Mouse (Mus musculus) mature B cell (primary cell): ENCODE measurements around the gene Grap.
"Not testable (repeated sequence)": the region's sequence is repeated elsewhere in the genome, so short reads cannot be mapped to it uniquely, and the experiment has no call there.

ENCODE experiments used
- in situ Hi-C: fragments of 300-500 bp; cut with MboI; formaldehyde crosslinking; loops from 2 replicates; pipeline ENCODE4 v1.14.3; 2019

The Grap gene

DNA sequence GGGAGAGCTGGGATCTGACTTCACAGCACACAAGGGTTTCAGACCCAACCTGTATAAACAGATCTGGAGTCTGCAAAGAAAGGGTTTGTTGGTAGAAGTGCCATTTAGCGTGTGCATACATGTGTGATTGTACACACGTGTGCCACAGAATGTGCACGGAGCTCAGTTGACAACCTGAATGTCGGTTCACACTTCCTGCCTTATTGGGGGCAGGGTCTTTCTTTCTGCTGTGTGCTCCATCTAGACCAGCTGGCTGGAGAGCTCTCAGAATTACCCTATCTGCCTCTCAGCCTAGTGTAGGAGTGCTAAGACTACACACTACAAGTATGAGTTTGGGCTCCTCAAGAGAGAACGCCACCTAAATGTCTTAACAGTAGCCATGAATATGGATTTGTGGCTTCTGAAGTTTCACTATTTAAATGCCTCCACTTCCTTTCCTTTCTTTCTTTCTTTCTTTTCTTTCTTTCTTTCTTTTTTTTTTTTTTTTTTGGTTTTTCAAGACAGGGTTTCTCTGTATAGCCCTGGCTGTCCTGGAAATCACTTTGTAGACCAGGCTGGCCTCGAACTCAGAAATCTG lies 13.4 kb upstream of the Grap start:
- in situ Hi-C loops: no loop called here

DNA sequence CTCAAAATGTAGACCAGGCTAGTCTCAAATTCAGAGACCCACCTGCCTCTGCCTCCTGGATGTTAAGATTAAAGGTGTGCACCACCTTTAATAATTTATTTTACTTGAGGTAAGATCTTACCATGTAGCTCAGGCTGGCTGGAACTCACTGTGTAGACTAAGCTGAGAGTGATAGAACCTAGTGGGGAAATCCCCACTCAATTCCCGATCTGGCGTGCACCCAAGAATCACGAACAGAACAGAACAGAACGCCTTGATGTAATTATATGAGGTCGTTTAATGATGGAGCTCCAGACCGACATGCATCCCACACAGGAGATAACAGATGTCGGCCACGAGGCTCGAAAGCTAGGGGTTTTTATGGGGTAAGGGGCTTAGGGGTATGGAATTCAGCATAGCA lies 12.5 kb upstream of the Grap start:
- in situ Hi-C loops: not testable (repeated sequence)

DNA sequence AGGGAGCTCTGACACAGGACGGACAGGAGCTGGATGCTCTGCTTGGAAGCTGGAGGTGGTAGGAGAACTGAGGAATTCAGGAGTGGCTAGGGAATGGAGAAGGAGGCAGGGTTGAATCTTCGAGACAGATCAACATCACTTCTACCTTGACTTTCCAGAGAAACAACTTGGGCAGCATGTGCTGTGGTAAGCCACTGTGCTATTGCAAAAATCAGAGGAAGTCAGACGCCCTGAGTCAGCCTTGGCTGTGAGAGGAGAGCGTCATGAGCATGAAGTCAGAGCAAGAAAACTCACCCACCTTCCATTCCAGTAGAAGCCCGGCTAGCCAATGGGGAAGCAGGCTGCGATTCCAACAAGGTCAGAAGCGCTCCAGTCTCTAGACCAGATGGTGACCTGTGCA lies 11.0 kb upstream of the Grap start:
- in situ Hi-C loops: no loop called here

DNA sequence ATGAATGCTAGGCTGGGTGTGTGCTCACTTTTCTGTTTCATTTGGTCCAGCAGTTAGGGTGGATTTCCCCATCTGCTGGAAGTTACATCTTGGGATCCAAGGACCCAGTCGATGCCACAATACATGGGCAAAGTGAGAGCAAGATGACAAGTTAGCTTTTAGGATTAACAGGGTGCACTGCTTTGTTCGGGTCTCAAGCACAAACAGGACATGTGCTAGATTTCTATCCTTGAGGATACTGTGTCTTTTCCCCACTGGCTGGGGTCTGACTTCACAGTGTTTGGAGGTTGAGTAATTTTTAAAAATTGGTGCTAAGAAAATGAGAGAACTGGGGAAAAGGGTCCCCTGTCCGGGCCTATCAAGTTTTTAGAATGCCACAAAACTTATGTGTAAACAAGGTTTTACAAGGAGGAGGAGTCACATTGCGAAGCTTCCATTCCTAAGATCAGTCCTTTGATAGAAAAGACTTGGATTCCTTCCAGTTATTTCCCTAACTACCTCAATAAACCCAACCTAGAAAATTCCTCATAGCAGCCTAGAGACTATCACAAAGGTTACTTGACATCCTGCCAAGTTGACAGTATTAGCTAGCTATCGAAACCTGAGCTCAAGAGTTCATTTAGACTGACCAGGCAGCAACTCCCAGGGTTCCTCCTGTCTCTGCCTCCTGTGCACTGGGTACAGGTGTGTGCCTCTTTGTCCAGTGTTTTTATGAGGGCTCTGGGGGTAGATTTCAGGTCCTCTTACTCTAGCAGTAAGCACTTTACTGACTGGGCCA lies 9.7 kb upstream of the Grap start:
- in situ Hi-C loops: no loop called here

DNA sequence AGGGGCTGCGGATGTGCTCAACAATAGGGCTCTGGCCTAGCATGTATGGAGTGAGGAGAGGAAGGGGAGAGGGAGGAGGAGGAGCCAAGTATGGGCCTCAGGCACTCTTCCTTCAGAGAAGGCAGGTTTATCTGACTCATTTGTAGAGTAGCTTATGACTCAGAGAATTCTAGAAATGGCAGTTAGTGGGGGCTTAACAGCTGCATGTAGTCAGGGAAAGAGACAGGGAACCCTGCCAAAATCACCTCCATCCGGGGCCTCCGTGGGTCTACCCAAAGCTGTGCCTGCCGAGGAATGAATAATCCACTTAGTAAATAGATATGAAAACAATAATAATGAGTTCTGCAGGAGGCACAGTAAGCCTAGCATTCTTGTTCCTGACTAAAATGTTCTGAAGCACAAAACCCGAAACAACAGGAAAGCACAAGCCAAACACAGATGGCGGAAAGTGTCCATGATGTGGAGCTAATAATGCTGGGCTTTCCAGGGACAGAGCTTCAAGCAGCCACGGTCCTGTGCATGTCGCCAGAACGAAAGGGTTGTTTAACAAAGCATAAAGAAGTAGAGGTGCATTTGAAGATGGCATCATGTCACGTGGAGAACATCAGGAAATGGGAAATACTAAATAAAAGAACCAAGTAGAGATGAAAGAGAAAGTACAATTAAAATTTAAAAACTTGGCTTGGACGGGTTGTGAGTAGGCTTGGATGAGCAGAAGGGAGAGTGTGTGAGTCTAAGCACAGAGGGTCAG lies 8.3 kb upstream of the Grap start:
- in situ Hi-C loops: no loop called here

DNA sequence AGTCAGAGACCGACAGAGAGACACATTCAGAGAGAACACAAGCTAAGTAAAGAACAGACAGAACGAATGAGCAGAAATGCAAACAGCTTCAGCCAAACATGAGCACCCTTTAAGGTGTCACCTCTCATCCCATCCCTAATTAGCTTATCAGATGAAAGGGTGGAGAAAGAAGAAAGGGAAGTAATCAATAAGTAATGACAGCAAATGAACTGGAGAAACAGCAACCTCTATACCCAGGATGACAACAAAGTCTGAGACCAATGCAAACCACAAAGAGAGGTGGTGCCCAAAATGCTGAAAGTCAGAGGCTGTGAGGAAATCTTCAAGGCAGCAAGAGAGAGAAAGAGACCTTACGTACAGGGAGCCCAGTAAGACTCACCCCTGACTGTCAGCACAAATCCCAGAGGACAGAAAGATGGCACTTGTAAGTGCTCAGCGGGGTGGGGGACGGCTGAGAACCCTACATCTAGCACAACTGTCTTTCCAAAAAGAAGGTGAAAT lies 7.7 kb upstream of the Grap start:
- in situ Hi-C loops: no loop called here

DNA sequence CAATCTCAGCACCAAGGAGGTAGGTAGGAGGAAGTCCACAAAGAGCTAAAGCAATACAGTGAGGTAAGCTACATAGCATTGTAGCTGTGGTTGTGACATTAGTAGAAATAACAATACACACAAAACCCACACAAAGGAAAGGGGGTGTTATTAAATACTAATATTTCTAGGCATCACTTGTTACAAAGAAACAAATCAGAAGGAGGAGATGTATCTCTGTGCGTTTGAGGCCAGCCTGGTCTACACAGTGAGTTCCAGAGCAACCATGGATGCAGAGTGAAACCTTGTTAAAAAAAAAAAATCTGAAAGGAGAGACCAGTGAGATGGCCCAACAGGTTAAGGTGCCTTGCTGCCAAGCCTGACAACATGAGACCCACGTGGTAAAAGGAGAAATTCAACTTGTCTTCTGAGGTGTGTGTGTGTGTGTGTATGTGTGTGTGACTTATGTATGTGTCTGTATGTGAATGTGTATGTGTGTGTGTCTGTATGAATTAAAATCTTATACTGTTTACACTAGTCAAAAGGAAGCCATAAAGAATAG lies 6.5 kb upstream of the Grap start:
- in situ Hi-C loops: no loop called here

DNA sequence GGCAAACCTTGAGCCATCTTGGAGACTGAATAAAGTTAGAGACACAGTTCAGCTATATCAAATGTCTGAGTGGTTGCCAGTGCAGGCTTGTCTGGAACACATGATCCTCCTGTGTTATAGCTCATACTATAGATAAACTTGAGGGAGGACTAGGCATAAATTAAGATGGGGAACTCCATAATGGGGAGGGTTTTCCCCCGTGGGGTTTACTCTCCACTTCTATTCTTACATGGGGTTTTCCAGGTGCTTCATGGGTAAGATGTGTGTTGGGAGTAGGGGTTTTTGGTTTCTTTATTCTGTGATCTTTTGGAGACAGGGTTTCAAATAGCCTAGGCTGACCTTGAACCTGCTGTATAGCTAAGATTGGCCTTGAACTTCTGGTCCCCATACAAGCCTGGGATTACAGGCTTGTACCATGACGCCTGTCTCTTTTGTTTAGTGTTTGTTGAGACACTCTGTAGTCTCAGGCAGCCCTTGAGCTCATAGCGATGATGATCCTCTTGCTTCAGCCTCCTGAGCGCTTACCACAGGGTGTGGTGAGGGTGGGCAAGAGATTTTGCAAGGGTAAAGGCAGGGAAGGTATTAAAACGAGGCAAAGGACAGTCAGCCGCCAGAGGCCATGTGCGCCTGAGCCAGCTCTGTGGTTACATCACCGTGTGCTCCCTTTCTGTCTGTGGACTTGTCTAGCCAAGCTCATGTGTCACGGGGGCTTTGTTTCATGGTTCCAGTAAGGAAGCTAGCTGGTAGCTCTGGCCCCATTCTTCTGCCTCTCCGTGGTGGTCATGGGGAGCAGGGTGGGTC lies 5.8 kb upstream of the Grap start:
- in situ Hi-C loops: no loop called here

DNA sequence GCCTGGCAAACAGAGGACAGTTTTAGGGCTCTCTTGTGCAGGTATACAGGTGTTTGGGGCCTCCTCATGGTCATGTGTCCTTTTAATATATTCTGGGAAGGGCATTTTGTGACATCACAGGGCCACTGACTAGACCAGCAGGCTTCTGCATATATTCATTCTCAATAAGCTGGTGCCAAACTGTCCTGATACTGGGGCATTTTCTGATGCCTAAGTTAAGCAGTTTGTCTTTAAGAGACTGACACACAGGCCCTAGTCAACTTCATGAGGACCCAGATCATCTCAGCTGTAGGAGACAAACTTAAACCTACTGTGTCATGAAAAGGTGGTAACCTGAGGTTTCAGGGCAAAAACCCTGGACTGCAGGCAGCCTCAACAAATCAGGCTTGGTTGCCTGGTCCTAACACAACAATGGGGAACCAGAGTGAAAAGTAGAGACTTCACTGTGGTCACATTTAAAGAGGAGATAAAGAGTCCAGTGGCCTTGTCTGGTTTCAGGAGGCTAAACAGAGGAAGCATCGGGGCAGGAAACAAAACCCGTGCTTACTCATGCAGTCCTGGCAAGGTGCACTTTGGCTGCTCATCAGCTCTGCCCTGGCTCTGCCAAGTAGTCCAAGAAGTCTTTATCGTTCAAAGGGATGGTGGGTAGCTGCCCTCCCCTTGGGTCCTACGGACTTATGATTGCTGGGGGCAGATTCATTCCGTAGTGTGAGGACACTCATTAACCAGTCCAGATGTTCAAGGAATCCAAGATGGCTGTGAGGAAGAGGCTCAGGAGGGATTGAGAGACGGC lies 4.9 kb upstream of the Grap start:
- in situ Hi-C loops: no loop called here

DNA sequence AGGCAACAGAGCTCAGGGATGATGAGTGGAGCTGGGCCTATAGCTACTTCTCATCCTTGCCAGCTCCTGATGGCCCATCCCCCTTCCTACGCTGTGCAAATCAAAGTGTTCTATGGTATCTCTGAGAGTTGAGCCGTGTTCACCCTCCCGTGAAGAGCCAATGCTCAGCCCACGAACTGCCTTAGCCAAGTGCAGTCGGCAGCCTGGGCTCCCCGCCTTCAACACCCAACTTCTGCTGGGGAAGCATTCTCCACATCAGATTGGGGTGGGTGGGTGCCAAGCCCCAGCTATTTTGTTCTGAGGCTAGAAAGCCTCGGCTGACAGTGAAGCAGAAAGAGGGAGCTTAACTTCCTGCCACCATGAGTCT lies 4.3 kb upstream of the Grap start:
- in situ Hi-C loops: no loop called here

DNA sequence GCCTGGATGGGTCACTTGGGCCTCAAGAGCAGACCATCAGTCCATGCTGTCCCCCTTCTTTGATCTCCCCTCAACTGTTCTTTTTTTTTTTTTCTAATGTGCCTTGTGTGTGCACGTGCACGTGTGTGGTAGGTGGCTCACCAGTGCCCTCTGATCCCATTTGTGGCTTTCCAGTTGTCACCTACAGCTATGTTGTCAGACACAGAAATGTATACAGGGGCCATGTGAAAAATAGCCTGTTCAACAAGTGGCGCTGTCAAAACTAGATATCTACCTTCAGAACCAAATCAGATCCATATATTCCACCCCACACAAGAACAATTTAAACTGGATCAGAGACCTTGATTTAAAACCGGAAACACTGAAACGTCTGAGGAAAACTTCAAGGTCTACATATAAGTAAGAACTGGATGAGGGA lies 3.9 kb upstream of the Grap start:
- in situ Hi-C loops: no loop called here

DNA sequence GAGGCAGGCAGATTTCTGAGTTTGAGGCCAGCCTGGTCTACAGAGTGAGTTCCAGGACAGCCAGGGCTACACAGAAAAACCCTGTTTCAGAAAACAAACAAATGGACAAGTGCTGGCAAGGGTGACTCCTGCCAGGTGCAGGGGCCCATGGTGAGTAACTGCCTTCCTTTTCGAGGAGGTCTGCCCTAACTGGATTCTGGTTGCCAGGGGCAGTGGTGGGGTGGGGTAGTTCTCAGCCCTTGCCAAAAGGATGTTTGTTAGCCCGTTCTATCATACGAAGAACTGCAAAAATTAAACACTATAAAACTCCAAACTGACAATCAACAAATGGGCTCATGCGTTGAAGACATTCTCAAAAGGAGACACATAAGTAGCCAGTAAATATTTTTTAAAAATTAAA lies 3.4 kb upstream of the Grap start:
- in situ Hi-C loops: no loop called here

DNA sequence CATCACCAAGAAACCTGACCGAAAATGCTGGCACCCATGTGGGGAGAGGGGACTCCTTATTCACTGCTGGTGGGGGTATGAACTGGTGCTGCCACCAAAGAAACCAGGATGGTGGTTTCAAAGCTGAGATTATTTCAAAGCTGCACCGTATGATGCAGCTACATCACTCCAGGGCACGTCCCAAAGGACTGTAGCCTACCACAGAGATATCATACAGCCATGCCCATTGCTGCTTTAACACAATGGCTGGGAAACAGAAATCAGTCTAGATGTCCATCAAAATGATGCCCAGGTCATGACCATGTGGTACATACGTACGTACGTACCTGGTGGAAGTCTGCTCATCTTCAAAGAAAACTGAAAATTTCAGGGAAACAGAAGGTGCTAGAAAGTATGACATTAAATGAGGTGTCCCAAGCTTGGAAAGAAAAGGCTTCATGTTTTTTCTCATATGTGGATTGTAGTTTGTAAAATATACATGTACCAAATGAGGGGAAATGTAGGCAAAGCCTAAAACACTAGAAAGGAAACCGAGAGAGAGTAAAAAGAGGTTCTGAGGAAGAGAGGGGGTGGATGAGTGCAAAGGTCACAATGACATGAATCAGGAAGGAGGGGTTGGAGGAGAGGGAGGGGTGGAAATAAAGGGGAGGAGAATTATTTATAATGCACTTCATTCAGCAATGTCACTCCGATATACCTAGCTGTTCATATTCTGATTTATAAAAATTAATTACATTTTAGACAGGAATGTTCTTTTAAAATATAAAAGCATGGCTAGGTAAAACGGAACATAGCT lies 2.4 kb upstream of the Grap start:
- in situ Hi-C loops: no loop called here

DNA sequence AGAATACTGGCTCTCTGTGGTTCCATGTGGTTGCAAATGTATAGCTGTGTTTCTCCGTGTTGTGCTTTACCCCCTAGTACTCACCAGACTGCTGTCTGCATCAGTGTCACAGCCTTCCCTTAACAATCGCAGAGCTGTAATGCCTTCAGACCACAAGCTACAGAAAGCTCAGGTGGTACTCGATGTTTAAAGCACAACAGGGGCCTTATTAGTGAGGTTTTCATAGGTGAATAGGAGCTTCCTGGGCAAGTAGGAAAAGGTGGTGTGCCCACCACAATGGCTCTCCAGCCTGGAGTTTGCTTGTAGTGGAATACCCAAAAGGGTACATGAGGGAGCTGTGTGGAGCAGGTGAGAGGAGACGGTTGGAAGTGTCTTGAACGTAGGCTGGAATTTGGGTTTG lies 849 bp upstream of the Grap start:
- in situ Hi-C loops: no loop called here

DNA sequence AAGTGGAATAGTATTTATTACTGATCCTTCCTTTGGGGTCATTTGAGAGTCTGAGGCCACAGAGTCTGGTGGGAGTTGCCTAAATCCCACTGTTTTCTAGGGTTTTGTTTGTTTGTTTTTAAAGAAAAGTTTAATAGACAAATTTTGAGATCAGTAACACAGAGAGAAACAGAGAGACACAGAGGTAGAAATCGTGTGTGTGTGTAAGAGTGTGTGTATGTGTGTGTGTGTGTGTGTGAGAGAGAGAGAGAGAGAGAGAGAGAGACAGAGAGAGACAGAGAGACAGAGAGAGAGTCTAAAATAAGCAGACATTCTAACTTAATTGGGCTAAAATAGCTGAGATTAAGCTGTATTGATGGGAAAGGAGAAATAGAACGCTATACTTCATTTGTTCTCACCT lies 503 bp downstream of the Grap start:
- in situ Hi-C loops: no loop called here

DNA sequence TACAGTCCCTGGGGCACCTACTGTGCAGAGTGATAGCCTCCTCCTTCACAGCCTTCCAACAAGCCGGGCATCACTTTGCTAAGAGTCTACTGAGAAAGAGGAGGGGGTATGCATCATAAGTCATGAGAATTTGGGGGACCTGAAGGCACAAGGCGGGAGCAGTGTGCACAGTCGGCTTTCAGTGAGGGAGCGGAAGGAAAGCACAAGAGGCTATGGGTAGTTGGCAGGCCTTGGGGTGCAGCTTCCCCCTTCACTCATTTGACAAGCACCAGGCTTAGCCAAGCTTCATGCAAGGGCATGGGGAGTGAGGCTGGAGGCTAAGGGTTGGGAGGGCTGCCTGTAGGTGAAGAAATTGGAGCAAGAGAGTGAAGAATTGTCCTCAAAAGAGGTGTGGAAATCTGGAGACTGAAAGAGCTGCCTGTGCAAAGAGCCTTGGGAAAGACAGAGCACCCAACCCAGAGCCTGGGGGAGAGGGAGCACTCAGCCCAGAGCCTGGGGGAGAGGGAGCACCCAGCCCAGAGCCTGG lies 1.8 kb downstream of the Grap start:
- in situ Hi-C loops: no loop called here

DNA sequence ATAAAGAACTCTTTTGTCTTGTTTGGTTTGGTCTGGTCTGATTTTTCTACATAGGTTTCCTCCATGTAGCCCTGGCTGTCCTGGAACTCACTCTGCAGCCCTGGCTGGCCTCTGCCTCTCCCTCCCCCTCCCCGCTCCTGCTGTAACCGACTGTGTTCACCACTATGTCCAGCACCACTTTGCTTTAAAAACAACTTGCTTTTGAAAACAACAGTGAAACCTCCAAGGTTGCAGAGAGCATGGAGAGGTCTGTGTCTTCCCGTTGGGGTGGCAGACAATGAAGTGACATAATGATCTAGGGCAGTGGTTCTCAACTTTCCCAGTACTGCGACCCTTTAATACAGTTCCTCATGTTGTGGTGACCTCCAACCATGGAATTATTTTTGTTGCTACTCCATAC lies 2.6 kb downstream of the Grap start:
- in situ Hi-C loops: no loop called here

DNA sequence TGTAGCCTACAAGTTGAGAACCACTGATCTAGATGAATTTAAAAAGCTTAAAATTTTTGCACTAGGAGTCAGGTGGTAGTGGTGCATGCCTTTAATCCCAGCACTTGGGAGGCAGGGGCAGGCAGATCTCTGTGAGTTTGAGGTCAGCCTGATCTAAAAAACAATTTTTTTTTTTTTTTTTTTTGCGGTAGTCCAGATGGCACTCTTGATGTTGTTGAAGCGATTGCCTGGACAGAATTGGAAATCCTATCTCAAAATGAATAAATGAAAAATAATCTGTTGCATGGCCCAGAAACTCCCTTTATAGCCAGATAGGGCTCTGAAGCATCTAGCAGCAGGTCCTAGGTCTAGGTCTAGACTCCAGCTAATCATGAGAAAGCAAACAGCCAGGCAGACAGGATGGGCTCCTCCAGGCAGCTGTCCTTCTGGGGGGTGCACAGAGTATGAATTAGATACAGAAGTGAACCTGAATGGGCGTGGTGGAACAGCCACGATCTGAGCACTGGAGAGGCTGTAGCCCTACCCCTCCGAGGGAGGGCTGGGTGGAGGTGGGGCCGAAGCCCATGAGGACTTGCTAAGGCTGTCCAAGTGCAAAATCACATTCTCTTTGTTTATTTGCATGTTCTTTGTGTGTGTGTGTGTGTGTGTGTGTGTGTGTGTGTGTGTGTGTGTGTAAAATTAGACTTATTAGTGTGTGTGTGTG lies 3.2 kb downstream of the Grap start:
- in situ Hi-C loops: no loop called here

DNA sequence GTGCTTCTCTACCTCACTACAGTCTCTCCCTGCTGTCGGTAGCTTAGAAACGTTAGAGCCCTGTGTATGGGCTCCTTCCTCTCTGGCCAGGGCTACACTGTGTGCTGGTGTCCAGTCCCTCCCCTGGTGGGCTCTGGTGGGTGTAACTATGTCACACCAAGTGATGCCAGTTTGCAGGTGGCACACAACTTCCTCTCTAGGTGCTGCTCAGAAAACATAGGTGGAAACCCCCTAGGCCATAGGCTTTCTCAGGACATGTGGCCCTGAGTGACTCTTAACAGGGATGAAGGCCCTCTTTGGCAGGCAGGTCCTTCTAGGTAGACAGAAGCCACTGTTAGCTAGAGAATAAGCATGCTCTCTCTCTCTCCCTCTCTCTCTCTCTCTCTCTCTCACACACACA lies 4.4 kb downstream of the Grap start:
- in situ Hi-C loops: no loop called here
